Mouse (Mus musculus) retina, postnatal 1 day (tissue): ENCODE data around the gene Hcst.
A peak's percentile ranks its signal among the peaks of the same experiment; 100 is the strongest.

Experiments
- DNase-seq: peaks from one replicate; pipeline ENCODE4 v3.0.0-alpha.2; 2012

The Hcst gene

DNA sequence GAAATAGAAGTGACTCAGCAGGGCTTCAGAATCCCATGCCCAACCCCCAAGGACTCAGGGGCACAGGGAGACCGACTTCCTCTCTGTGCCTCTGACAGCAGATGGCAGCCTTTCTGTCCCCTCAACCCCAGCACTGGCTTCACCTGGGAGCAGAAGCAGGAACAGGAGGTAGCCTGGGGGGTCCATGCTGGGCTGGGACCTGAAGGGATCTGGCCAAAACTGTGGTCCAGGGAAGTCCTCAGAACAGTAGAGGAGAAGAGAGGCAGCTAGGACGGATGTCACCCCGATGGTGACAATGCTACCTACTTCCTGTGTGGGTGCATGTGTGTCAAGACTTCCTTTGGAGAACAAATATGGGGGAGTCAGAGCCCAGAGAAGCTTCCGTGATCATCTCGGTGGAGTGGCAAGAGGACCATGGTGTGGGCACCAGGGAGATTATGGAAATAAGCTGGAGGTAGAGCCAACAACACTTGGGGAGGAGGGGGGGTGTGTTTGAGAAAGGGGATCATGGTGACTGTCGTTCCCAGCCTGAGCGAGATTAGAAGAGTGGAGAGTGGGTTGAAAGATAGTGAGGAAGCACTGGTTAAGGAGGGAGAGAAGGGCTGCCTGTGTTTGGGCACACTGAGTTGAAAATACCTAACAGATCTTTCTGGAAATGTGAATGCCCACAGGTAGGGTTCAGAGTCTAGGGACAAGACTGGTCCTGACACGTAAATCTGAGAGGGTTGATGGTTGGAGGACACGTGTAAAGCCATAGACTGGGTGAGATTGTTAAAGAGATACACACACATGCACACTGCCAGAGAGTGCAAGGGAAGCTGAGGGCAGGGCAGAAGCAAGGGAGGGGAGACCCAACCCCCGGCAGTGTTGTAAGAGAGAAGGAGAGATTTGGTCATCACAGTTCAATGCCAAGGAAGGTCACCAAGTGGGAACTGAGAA, at the start of gene Hcst:
Gene Hcst, minus strand, starts transcription at position 294 of the 939 bp plus-strand sequence.
- DNase-seq, result no peak

DNA sequence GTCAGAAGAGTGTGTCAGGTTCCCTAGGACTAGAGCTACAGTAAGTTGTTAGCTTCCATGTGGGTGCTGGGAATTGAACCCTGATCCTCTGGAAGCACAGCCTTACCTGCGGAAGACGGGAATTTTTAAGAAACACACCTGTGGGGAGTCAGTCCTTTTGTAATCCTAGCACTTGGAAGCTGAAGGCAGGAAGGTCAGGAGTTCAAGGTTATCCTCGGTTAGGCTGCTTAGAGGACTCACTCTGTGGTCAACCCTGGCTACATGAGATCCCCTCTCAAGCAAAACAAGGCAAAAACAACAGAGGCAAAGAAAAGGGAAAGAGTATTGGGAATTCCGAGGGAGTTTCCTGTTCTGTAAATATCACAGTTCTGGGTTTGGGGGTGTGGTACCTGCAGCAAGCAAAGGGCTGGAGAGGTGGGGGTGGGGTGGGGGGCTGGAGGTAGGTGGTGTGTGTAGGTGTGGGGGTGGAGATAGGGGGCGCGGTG, 45.2 kb upstream of the Hcst start:
- no peak for DNase-seq

- DNase-seq, result no peak
Observed at GRCm38 (mm10) chr7:30463996-30464395, 44.3 kb upstream of the Hcst start.

GRCm38 (mm10) chr7:30463568-30463967, 43.9 kb upstream of the Hcst start:
- no peak for DNase-seq

DNA sequence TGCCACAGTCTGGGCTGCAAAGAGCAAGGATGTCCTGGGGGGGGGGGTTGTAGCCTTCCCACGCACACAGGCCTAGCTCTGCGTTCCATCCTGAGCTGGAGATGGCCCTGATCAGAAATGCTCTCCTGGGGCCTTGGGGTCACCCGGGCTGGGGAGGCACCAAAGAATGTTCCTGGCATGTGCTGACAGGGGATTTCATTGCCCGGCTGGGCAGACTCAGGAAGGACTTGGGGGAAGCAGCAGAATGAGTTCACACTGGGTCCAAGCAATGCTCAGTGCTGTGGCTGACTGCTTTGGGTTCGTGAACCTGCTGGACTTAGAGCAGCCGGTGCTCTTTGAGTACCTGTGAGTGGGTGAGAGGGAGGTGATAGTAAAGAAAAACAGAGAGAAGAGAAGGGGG, 39.8 kb upstream of the Hcst start:
- DNase-seq, result no peak

- DNase-seq, result peak; percentile 82
Observed at GRCm38 (mm10) chr7:30457629-30458330, 38.1 kb upstream of the Hcst start, which contains the start of the genes Kirrel2 and Nphs1. Gene Kirrel2, minus strand, starts transcription at chr7:30457690. Gene Nphs1, plus strand, starts transcription at chr7:30458315.

GRCm38 (mm10) chr7:30456911-30457628, 37.4 kb upstream of the Hcst start:
- DNase-seq, result peak; percentile 51

DNA sequence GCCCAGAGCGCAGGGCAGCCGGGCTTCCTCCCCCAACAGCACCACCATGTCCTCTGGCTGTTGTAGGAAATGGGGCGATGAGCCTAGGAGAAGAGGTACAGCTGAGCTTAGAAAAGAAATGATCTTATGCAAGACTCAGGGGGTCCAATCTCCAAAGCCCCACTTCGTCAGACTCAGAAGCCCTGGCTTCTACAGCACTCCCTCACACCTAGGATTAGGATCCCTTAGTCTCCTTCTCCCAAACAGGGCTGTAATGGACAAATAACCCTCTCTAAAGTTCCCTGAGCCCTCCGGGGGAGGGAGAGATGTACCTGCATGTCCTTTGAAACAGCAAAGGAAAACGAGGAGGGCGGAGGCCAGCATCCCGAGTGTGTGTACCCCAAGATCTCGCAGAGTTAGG, 36.8 kb upstream of the Hcst start:
- DNase-seq, result no peak

DNA sequence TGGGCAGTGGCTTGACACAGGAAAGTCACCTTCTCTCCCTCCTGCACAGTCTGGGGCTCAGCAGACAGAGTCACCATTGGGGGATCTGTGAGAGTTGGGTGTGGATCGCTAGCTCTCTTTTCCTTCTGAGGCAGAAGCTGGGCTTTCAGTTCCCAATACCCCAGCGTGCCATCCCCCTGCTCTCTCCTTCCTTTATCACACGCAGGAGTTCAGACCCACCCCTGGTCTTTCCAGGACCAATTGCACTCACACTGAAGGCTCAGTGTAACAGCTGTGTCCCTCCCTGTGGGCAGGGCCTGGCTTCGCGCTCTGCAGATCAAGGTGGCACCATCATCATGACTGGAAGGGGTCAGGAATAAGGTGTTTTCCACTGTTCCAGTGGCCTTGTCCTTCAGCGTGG, 34.6 kb upstream of the Hcst start:
- DNase-seq, result no peak

DNA sequence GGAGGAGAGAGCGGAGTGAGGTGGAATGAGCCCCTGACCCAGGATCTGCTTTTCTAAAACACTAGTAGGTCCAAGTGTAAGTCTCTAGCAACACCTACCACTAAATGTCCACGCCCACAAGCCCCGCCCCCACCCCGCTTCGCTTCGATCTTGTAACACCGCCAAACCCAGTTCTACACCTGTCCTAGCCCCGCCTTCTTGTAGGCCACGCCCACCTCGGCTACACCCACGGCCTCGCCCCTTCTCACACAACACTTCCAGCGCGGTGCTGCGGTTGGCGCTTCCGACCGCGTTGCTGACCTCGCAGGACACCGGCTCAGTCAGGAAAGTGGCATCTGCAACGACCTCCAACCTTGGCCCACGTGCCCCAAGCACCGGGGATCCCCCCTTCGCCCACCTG, 34.1 kb upstream of the Hcst start:
- peak; percentile 18 for DNase-seq

- DNase-seq, result no peak
Observed at GRCm38 (mm10) chr7:30453327-30453726, 33.7 kb upstream of the Hcst start.

DNA sequence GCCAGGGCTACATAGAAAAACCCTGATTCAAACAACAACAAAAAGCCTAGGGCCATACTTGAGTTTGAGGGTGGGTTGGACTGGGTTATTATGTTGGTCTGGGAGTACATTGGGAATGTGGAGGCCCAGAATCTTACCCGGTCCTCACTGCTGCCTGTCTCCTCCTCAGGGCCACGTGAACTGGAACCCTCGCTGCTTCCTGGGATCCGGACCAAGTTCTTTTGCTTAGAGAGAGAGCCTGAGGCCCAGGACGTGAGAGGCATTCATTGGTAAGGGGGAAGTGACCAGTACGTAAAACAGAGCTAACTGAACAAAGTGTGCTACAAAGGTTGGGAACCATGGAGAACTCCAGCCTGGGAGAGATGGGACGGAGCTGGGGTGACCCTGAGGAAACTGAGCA, 30.6 kb upstream of the Hcst start:
- no peak for DNase-seq

GRCm38 (mm10) chr7:30444971-30445751, 25.5 kb upstream of the Hcst start, which contains the start of gene Aplp1:
Gene Aplp1, minus strand, starts transcription at chr7:30445535.
- DNase-seq, result peak; percentile 79

DNA sequence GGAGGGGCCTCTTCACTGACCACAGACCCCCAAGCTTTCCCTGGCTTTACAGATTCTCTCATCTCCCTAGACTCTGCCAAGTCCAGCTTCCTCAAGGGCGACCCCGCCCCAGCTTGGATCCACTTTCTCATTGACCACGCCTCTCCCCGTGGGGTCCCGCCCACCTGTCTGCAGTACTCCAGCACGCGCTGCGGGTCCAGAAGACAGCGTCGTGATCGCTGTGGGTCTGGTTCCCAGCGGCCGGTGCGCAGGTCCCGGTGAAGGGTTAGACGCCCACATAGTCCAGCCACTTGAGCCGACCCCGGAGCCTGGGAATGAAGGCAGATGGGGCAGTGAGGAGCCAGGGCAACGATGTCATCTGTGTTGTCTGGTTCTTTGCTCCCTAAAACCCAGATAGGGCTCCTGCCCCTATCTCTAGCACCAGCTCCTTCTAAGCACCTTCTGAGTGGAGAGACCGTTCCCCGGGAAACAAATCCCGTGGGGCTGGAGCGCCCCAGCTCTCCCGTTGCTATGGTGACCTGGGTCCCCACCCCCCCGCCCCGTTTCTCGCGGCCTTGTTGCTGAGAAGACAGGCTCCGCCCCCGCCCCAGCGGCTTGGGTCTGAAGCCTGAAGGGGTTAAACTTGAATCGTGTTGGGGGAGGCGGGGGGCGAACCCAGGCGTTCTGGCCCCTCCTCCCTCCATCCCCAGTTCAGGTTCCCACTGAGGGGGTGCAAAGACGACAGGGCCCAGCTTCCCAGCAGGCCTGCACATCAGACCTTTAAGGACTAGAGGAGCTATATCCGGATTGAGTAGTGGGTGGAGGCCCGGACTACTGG, 24.7 kb upstream of the Hcst start:
- peak; percentile 83 for DNase-seq

DNA sequence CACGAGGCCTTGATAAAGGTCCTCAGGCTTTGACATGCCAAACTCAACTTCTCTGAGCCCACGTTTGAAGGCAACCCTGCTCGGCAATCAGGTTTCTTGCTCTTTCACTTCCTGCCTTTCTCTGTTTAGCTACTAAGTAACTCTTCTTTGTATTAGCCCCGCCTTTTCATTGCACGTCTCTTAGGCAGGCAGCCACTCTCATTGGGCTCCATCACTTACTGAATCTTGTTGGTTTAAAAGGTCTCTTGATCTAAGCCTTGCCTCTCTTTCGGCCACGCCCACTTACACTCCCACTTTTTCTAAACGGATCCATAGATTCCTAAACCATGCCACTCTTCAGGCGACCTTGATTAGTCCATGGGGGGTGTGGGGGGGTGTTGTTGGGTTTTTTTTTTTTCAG, 24.0 kb upstream of the Hcst start:
- DNase-seq, result peak; percentile 35

DNA sequence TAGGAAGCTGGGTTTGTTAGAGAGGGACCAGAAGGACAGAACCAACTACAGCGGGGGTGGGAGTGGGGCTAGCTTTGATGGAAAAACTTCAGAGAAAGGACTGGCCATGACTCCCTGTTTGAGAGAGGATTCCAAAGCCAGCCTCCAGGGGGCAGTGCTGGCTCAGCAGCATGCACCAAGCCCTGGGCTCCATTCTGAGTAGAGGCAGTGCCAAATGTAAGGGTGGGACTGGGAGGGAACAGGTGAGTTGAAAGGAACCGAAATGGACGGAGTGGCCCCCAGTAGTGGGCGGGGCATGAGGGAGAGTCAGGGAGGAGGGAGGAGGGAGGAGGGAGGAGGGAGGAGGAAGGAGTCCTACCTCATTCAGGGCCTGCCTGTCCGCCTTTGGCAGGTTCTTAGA, 21.0 kb upstream of the Hcst start:
- DNase-seq, result peak; percentile 72

GRCm38 (mm10) chr7:30439734-30440133, 20.1 kb upstream of the Hcst start:
- no peak for DNase-seq

DNA sequence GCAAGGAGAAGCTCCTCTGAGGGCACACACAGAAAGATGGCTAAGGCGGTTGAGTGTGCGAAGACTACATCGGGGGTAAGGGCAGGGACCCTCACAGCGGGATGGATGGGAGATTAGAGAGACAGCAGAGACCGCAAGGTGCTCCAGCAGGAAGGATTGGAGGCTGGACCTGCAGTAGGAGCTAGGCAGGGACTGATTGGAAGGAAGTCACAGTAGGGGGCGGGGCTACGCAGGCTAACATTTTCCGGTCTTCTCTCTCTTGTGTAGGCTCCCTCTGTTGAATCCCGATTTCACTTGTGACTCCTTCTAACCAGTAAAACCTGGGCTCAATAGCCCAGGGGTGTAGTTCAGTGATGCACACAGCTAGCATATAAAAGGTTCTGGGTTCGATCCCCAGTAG, 17.2 kb upstream of the Hcst start:
- DNase-seq, result no peak

- no peak for DNase-seq
Observed at GRCm38 (mm10) chr7:30435156-30435555, 15.5 kb upstream of the Hcst start.

- no peak for DNase-seq
Observed at GRCm38 (mm10) chr7:30434701-30435100, 15.0 kb upstream of the Hcst start.

DNA sequence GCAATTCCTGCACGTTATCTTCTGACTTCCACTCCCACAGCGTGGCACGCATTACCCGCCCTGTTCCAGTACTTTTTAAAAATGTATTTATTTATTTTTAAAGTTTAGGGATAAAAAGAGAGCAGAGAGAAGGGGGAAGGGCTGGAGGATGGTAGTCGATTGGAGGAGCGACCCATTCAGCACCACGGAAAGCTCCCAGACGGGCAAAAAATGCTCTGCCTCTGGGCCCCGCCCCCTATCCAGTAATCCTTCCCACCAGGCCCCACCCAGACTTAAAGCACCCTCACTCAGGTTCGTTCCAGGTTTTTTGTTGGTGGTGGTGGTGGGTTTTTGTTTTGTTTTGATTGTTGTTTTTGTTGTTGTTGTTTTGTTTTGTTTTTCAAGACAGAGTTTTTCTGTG, 14.6 kb upstream of the Hcst start:
- peak; percentile 51 for DNase-seq
